Mouse (Mus musculus) E14TG2a.4 (cell line): Measurements from ENCODE around the gene Mbnl2.

Experiments used
- H3K27me3 ChIP-seq: 2 replicates; pipeline ENCODE4 v1.6.1; 2014; ENCODE audit warnings: low read length, control low read depth; ENCODE audit not compliant: insufficient read depth
- H3K36me3 ChIP-seq: 2 replicates; pipeline ENCODE4 v1.6.1; 2014; ENCODE audit warnings: low read length, control low read depth; ENCODE audit not compliant: insufficient read depth
- H3K4me1 ChIP-seq: replicated peaks from 2 replicates; pipeline ENCODE4 v1.6.1; 2014; ENCODE audit warnings: low read depth, low read length, control low read depth
- H3K4me3 ChIP-seq: replicated peaks from 2 replicates; pipeline ENCODE4 v1.5.1; 2014; ENCODE audit warnings: mild to moderate bottlenecking, low read length
- H3K9me3 ChIP-seq: 2 replicates; pipeline ENCODE4 v1.6.1; 2014; ENCODE audit warnings: low read length, control low read depth
- CTCF ChIP-seq: conservative IDR thresholded peaks from 2 replicates; pipeline ENCODE4 v1.5.1; 2014; ENCODE audit warnings: low read length
- NANOG ChIP-seq: IDR thresholded peaks from 2 replicates; pipeline ENCODE4 v1.6.1; 2014; ENCODE audit warnings: borderline replicate concordance, low read length, mixed read lengths
- POU5F1 ChIP-seq: IDR thresholded peaks from 2 replicates; pipeline ENCODE4 v1.6.1; 2014; ENCODE audit warnings: low read length, borderline replicate concordance

Mbnl2 gene

GRCm38 (mm10) chr14:120393441-120393840 lies 118.0 kb downstream of the Mbnl2 start:
- Histone ChIP-seq H3K9me3 (peaks cover 46% of the 10 kb centered on the region), H3K36me3 (peaks cover 32% of the 10 kb centered on the region), H3K4me3 (no peak overlapping the region), H3K27me3 (no peaks in the 10 kb centered on the region), H3K4me1 (peaks cover 25% of the 10 kb centered on the region)
- no peak for TF ChIP-seq POU5F1

DNA sequence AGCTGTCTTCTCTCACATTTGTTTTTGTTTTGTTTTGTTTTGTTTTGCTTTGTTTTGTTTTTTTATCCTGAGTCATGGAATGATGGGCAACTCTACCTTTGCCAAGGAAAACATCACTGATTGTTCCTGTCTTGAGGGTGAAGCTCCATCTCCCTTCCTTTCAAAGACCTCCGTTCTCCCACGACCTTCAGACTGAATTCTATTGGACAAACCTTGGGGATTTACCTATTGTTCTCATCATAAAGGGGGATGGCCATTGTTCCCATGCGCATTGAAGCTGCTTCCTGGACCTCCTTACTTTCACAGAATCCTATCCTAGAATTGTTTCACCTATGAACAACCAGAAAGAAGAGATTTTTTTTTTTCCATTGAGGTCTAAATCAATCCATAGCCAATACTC lies 118.7 kb downstream of the Mbnl2 start:
- TF ChIP-seq POU5F1 = no peak
- no peak for TF ChIP-seq NANOG
- TF ChIP-seq CTCF = no peak
- Histone ChIP-seq H3K4me1 (peaks cover 24% of the 10 kb centered on the region), H3K4me3 (no peak overlapping the region), H3K9me3 (peaks cover 42% of the 10 kb centered on the region), H3K27me3 (no peaks in the 10 kb centered on the region), H3K36me3 (peaks cover 31% of the 10 kb centered on the region)

- Histone ChIP-seq H3K27me3 (peaks cover under 1% of the 10 kb centered on the region; the same call in 1 of the 2 replicates), H3K4me1 (peaks cover 18% of the 10 kb centered on the region), H3K4me3 (no peak overlapping the region), H3K9me3 (peaks cover 35% of the 10 kb centered on the region), H3K36me3 (peaks cover 25% of the 10 kb centered on the region)
- TF ChIP-seq NANOG = no peak
- no peak for TF ChIP-seq POU5F1
- no peak for TF ChIP-seq CTCF
Measured at GRCm38 (mm10) chr14:120394827-120395226, 119.4 kb downstream of the Mbnl2 start.

DNA sequence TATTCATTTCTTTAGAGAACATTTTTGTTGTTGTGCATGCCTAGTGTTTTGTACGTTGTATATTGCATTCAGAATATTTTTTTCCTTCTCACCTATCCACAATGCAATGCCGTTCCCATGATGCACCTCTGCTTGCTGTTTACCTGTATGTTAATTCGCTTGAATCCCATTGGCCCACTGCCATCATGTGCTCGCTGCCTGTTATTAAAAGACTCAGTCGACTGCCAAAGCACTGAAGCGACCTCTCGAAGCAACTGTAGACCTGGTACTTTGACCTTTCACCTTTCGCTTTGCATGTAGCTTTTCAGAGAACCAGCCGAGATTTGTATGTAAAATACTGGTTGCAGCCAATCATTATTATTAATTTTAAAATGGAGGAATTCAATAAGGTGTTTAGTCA lies 120.0 kb downstream of the Mbnl2 start:
- H3K4me1 ChIP-seq = peaks cover 18% of the 10 kb centered on the region
- H3K27me3 ChIP-seq = peaks cover 5% of the 10 kb centered on the region
- TF ChIP-seq CTCF = no peak
- TF ChIP-seq POU5F1 = no peak
- TF ChIP-seq NANOG = no peak
- H3K36me3 ChIP-seq = peaks cover 18% of the 10 kb centered on the region
- no peak overlapping the region for H3K4me3 ChIP-seq
- H3K9me3 ChIP-seq = peaks cover 29% of the 10 kb centered on the region

- Histone ChIP-seq H3K9me3 (peaks cover 6% of the 10 kb centered on the region; the same call in 1 of the 2 replicates), H3K27me3 (peaks cover 10% of the 10 kb centered on the region), H3K4me3 (no peak overlapping the region), H3K4me1 (peaks cover 24% of the 10 kb centered on the region), H3K36me3 (peaks cover 5% of the 10 kb centered on the region)
- TF ChIP-seq CTCF (peak; percentile 76), NANOG (no peak), POU5F1 (no peak)
Measured at GRCm38 (mm10) chr14:120397871-120398647, 122.6 kb downstream of the Mbnl2 start.

GRCm38 (mm10) chr14:120399614-120400013 lies 124.1 kb downstream of the Mbnl2 start:
- H3K9me3 ChIP-seq = no peaks in the 10 kb centered on the region; the same call in 1 of the 2 replicates
- H3K36me3 ChIP-seq = peaks cover 5% of the 10 kb centered on the region
- H3K27me3 ChIP-seq = peaks cover 10% of the 10 kb centered on the region
- H3K4me1 ChIP-seq = peaks cover 13% of the 10 kb centered on the region
- H3K4me3 ChIP-seq = no peak overlapping the region
- TF ChIP-seq CTCF (no peak), NANOG (no peak), POU5F1 (no peak)

DNA sequence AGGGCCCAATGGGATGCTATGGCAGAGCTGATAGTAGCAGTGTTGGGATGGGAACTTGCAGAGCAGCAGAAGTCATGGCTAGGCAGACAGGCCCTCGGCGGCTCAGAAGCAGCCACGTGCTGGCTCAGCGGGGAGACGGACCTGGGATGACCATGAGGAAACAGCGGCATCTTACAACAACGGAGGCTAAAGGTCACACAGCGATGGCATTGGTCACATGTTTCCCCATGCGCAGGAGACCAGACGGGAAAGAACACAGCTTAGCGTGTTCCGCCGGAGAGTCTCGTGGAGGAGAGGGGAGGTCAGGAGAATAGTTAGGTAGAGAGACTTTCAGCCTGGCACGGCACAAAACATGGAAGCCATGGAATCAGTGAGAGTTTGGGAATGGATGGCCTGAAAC lies 125.7 kb downstream of the Mbnl2 start:
- peaks cover 5% of the 10 kb centered on the region for H3K36me3 ChIP-seq
- 0 out of 2 replicates have a peak overlapping the region, but pooled peaks have one; percentile 26 for H3K4me3 ChIP-seq
- H3K9me3 ChIP-seq = no peaks in the 10 kb centered on the region
- peaks cover 6% of the 10 kb centered on the region for H3K4me1 ChIP-seq
- peaks cover 10% of the 10 kb centered on the region for H3K27me3 ChIP-seq
- TF ChIP-seq POU5F1 (no peak), CTCF (no peak), NANOG (no peak)

DNA sequence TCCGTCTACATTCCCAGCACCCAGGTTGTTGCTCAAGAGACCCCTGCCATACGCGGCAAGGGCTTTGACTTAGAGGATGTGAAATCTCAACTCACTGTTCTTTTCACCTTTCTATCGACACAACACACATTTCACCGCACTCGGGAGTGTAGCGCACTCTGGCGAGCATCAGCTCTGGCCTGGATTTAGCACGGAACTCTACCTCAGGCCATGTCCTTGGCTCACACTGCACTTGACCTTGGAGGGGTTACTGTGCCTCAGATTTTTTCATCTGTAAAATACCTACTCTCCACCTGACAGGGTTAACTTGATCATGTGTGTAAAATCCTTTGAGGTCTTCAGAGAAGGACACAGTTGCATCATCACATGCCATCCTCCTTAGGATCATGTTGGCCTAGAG lies 127.2 kb downstream of the Mbnl2 start:
- Histone ChIP-seq H3K27me3 (peaks cover 10% of the 10 kb centered on the region), H3K4me3 (no peak overlapping the region)
- no peak for TF ChIP-seq NANOG
- no peak for TF ChIP-seq POU5F1
- TF ChIP-seq CTCF = no peak

More for the DNA sequence above, 127.2 kb downstream of the Mbnl2 start:
- H3K36me3 ChIP-seq = no peaks in the 10 kb centered on the region
- H3K4me1 ChIP-seq = peaks cover 6% of the 10 kb centered on the region
- H3K9me3 ChIP-seq = no peaks in the 10 kb centered on the region
